Mouse (Mus musculus) heart, postnatal 0 days (tissue): ENCODE results near the gene Mgat3.

Experiments
- CTCF ChIP-seq: IDR thresholded peaks from 2 replicates; pipeline ENCODE4 v1.5.1; 2016; ENCODE audit warnings: antibody characterized with exemption, control low read depth, low read depth
- EP300 ChIP-seq: IDR thresholded peaks from 2 replicates; pipeline ENCODE4 v1.6.1; 2016; ENCODE audit warnings: antibody characterized with exemption, low read depth

DNA sequence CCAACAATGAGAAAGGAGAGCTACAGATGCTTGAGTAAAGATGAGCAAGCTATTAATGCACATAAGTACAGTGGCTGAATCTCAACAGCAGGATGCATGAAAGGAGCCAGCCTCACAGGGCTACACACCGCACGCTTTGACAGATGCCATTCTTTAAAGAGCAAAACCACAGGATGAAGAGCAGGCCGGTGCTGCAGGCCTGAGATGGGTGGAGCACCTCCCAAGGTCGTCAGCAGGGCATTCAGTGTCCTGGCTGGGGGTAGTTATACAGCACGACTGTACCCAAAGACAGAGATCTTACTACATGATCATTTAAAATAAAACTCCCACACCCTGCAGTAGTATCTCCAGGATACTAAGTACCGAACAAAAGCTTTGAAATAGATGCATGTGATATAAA lies 27.4 kb upstream of the Mgat3 start:
- TF ChIP-seq CTCF (no peak), EP300 (no peak)
